ENCODE assay signal across 8 mouse cellular contexts in the genomic region with DNA sequence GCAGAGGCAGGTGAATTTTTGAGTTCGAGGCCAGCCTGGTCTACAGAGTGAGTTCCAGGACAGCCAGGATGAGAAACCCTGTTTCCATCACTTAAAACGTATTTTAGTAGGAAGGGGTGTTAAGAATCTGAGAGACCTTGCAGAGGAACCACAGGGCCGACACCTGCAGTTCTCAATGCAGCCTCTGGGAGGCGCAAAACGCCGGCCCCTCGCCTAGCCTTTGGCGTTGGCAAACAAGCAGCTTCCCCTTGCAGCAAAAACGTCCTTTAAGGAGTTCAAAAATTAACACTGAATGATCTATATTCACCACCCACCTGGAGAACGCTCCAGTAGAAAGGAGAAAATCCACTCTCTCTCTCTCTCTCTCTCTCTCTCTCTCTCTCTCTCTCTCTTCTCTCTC. TPM values are rescaled to one million over a fixed set of nuclear protein-coding genes. Genes with fewer than 3 reads are reported as not detected.
DNase-seq lines count a peak whose midpoint lies in the region; ATAC-seq and TF ChIP-seq lines count a peak whose summit lies in the region.

No protein-coding gene starts in this region.

- H3K36me3 ChIP-seq in ES-E14 (ENCODE audit: control insufficient read depth, insufficient read depth, low read length, poor library complexity, severe bottlenecking) = peaks cover 5% of the 10 kb centered on the region

- in situ Hi-C loops in ES-E14 (cut with MboI; ENCODE audit: low sequenced_read_pairs in 2 of 2, unreplicated experiment in 2 of 2) = loop anchor here (5.0 to 25.0 kb wide), 3 partner anchors 378 to 793 kb away; partner anchors contain the start of gene Diras2 (in 1 of the 2)

- no peaks in the 10 kb centered on the region for H3K9me3 ChIP-seq in ES-E14 (ENCODE audit: control insufficient read depth, insufficient read depth, low read depth, low read length)

- no peak overlapping the region for H3K4me3 ChIP-seq in ES-E14 (ENCODE audit: insufficient read depth in 1 of 2, low read depth in 1 of 2, low read length in 2 of 2, poor library complexity in 1 of 2, severe bottlenecking in 1 of 2)

- peaks cover 0 to 16% of the 10 kb centered on the region in 2 experiments; a peak in 2 of 4 replicates for H3K4me1 ChIP-seq in ES-E14 (ENCODE audit: control insufficient read depth in 2 of 2, insufficient read depth in 2 of 2, low read length in 2 of 2, poor library complexity in 1 of 2)

- no peak overlapping the region for H3K27ac ChIP-seq in ES-E14 (ENCODE audit: insufficient read depth, low read depth, low read length, poor library complexity, severe bottlenecking)

- DNase-seq in 3134 (ENCODE audit: extremely low read depth, insufficient read length, low spot score) = peak; percentile 76
- no peak for DNase-seq in ES-E14 (ENCODE audit: low read depth, low spot score)
- peak; percentile 73 for DNase-seq in cerebellum, adult 8-10 months
- DNase-seq in heart, adult 18-20 months = peak; percentile 74 to 82
- DNase-seq in kidney, postnatal 25 days = peak; percentile 72 to 73
- peak; percentile 84 for DNase-seq in lung, postnatal 10 days
- peak; percentile 73 for DNase-seq in right cerebral cortex, postnatal 4 days

- no peak for ATAC-seq in erythroblast, adult 5-6 weeks (replicated peaks; ENCODE audit: low FRiP score, poor library complexity, severe bottlenecking)

- no peak overlapping the region for H3K9ac ChIP-seq in ES-E14 (ENCODE audit: insufficient read depth, low read depth, low read length, poor library complexity, severe bottlenecking)

TF ChIP-seq in ES-E14, 5 proteins besides CTCF, POLR2A, EP300 and RAD21:
- TF ChIP-seq HCFC1 (IDR thresholded peaks at IDR 0.05; ENCODE audit: borderline replicate concordance, insufficient read depth, low read length) = no peak
- peak; percentile 61; the same call in 1 of the 2 replicates for TF ChIP-seq ZC3H11A (IDR thresholded peaks at IDR 0.05; ENCODE audit: borderline replicate concordance, low read depth, low read length)

RNA-seq across cellular contexts. Expression of gene Gadd45g, which starts 1.8 kb away (rescaled TPM):
- total RNA-seq in ES-E14 (2012; rRNA removed) = 43.3 and 57.8 TPM in 2 replicates
- 10 to 100 TPM; 11.7 to 13.8 TPM for total RNA-seq in heart, adult 18-20 months (2021)
- not detected in 2 replicates for total RNA-seq in erythroblast, adult 5-6 weeks (2015; ENCODE audit: low replicate concordance)
- 1.2 and 4.2 TPM in 2 replicates for total RNA-seq in erythroblast, adult 5-6 weeks (2017; ENCODE audit: low replicate concordance)

RNA-seq across cellular contexts. Expression of gene Sema4d, which starts 51.1 kb away (rescaled TPM):
- 25.1 and 33.4 TPM in 2 replicates for total RNA-seq in ES-E14 (2012; rRNA removed)
- total RNA-seq in heart, adult 18-20 months (2021) = 10 to 100 TPM; 57.5 to 67.5 TPM
- total RNA-seq in erythroblast, adult 5-6 weeks (2015; ENCODE audit: low replicate concordance) = 14.8 and 18.8 TPM in 2 replicates
- 6.5 and 7.1 TPM in 2 replicates for total RNA-seq in erythroblast, adult 5-6 weeks (2017; ENCODE audit: low replicate concordance)
